Mouse (Mus musculus): Measurements from ENCODE around the gene Gmppa. TPM values are rescaled to one million over a fixed set of nuclear protein-coding genes. Genes with fewer than 3 reads are reported as not detected.

The Gmppa gene
- polyA plus RNA-seq, 1 experiment from 2014 or later, result 74.2 TPM

Other genes with a start within 250 kb of the Gmppa start
- 16.8 and 21.8 TPM in 2 replicates for gene Ankzf1, start 243.8 kb upstream of the Gmppa start, polyA plus RNA-seq (2014; fragmentation: Nextera tagmentation; extraction: Ambion mirVana)
- 31.9 and 32.7 TPM in 2 replicates for gene Atg9a, start 243.7 kb upstream of the Gmppa start, polyA plus RNA-seq (2014; fragmentation: Nextera tagmentation; extraction: Ambion mirVana)
- 13.0 and 17.6 TPM in 2 replicates for gene Glb1l, start 225.1 kb upstream of the Gmppa start, polyA plus RNA-seq (2014; fragmentation: Nextera tagmentation; extraction: Ambion mirVana)
- 97.1 and 103 TPM in 2 replicates for gene Stk16, start 225.1 kb upstream of the Gmppa start, polyA plus RNA-seq (2014; fragmentation: Nextera tagmentation; extraction: Ambion mirVana)
- 59.6 and 76.1 TPM in 2 replicates for gene Tuba4a, start 216.1 kb upstream of the Gmppa start, polyA plus RNA-seq (2014; fragmentation: Nextera tagmentation; extraction: Ambion mirVana)
- gene A630095N17Rik, start 203.8 kb upstream of the Gmppa start, polyA plus RNA-seq (2014; fragmentation: Nextera tagmentation; extraction: Ambion mirVana), result not detected in 2 replicates
- 20.0 and 21.0 TPM in 2 replicates for gene Dnajb2, start 199.5 kb upstream of the Gmppa start, polyA plus RNA-seq (2014; fragmentation: Nextera tagmentation; extraction: Ambion mirVana)
- gene Ptprn, start 171.4 kb upstream of the Gmppa start, polyA plus RNA-seq (2014; fragmentation: Nextera tagmentation; extraction: Ambion mirVana), result 2.0 and 2.9 TPM in 2 replicates
- gene Resp18, start 157.5 kb upstream of the Gmppa start, polyA plus RNA-seq (2014; fragmentation: Nextera tagmentation; extraction: Ambion mirVana), result 6.0 and 6.9 TPM in 2 replicates
- 115 and 128 TPM in 2 replicates for gene Dnpep, start 117.9 kb upstream of the Gmppa start, polyA plus RNA-seq (2014; fragmentation: Nextera tagmentation; extraction: Ambion mirVana)
- gene Des, start 75.6 kb upstream of the Gmppa start, polyA plus RNA-seq (2014; fragmentation: Nextera tagmentation; extraction: Ambion mirVana), result 159 and 218 TPM in 2 replicates
- 20.2 and 20.3 TPM in 2 replicates for gene Speg, start 60.6 kb upstream of the Gmppa start, polyA plus RNA-seq (2014; fragmentation: Nextera tagmentation; extraction: Ambion mirVana)
- 0.16 and 0.18 TPM in 2 replicates for gene Asic4, start 14.5 kb downstream of the Gmppa start, polyA plus RNA-seq (2014; fragmentation: Nextera tagmentation; extraction: Ambion mirVana)
- gene Chpf, start 43.4 kb downstream of the Gmppa start, polyA plus RNA-seq (2014; fragmentation: Nextera tagmentation; extraction: Ambion mirVana), result 65.1 and 66.0 TPM in 2 replicates
- gene Tmem198, start 43.6 kb downstream of the Gmppa start, polyA plus RNA-seq (2014; fragmentation: Nextera tagmentation; extraction: Ambion mirVana), result 1.3 and 1.6 TPM in 2 replicates
- 98.7 and 102 TPM in 2 replicates for gene Obsl1, start 70.5 kb downstream of the Gmppa start, polyA plus RNA-seq (2014; fragmentation: Nextera tagmentation; extraction: Ambion mirVana)
- gene Inha, start 71.1 kb downstream of the Gmppa start, polyA plus RNA-seq (2014; fragmentation: Nextera tagmentation; extraction: Ambion mirVana), result 5.9 and 9.7 TPM in 2 replicates
- gene Stk11ip, start 85.6 kb downstream of the Gmppa start, polyA plus RNA-seq (2014; fragmentation: Nextera tagmentation; extraction: Ambion mirVana), result 13.1 and 15.3 TPM in 2 replicates
- gene Slc4a3, start 110.3 kb downstream of the Gmppa start, polyA plus RNA-seq (2014; fragmentation: Nextera tagmentation; extraction: Ambion mirVana), result 12.0 and 18.5 TPM in 2 replicates

Data from embryonic facial prominence, embryonic 14.5 days (tissue).